Mouse (Mus musculus): ENCODE measurements around the gene Lrch4.

Gene Lrch4

GRCm38 (mm10) chr5:137689974-137690373 is 61.1 kb downstream of the Lrch4 start:
- no peak for DNase-seq (ENCODE audit: low read depth, low spot score)

DNA sequence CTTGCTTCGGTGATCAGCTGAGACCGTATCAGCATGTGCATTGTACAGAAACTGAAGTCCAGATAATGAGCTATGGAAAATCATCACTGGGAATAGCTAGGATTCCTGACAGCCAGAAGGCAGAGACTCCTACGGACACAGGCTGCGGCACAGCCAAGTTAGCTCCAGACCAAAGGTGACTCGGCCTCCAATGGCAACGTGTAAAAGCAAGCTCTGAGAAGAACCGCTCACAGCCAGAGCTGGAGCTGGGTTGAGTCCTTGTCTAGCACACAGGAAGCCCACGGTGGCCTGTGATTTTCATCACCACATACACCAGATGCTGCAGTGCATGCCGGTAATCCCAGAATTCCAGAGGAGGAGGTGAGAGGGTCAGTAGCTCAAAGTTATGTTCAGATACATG is 61.6 kb downstream of the Lrch4 start:
- no peak for DNase-seq (ENCODE audit: low read depth, low spot score)
